Mouse (Mus musculus) CH12.LX (cell line): ENCODE data around the gene Gnb1l. TPM values are rescaled to one million over a fixed set of nuclear protein-coding genes. Genes with fewer than 3 reads are reported as not detected.

Experiments used
- DNase-seq: peaks from one replicate; pipeline ENCODE4 v3.0.0-alpha.2; 2013; ENCODE audit errors: extremely low read depth
- H3K27ac ChIP-seq: 2 replicates; pipeline ENCODE4 v1.5.1; 2012; ENCODE audit warnings: low read depth, mild to moderate bottlenecking, control low read depth, moderate library complexity; ENCODE audit not compliant: insufficient read depth
- H3K27me3 ChIP-seq: replicated peaks from 2 replicates; pipeline ENCODE3; 2012; ENCODE audit warnings: inconsistent platforms
- H3K36me3 ChIP-seq, 2 experiments: replicated peaks in 1 of 2; 2 replicates each; pipeline versions ENCODE3 to v1.6.1; 2012; ENCODE audit warnings: inconsistent platforms in 1 of 2, low read length in 1 of 2, mild to moderate bottlenecking in 1 of 2, mixed read lengths in 1 of 2, moderate library complexity in 1 of 2; ENCODE audit not compliant: control insufficient read depth in 1 of 2, insufficient read depth in 1 of 2
- H3K4me1 ChIP-seq, 2 experiments: 2 replicates each; pipeline ENCODE4 v1.6.1; 2012; ENCODE audit warnings: inconsistent platforms in 1 of 2, moderate library complexity in 1 of 2; ENCODE audit not compliant: insufficient read depth in 2 of 2, control insufficient read depth in 1 of 2
- H3K4me2 ChIP-seq: 2 replicates; pipeline ENCODE4 v1.6.1; 2012; ENCODE audit warnings: low read depth, mild to moderate bottlenecking, control low read depth; ENCODE audit not compliant: poor library complexity, insufficient read depth, severe bottlenecking
- H3K4me3 ChIP-seq, 3 experiments: fragments of 150-350 bp in 1 of 3; sonication (generic) in 1 of 3; replicated peaks in 1 of 3; 2 replicates each; pipeline versions ENCODE3 to v1.5.1; 2011 to 2012; ENCODE audit warnings: low read depth in 2 of 3, low read length in 2 of 3, mild to moderate bottlenecking in 2 of 3, moderate library complexity in 2 of 3, control low read depth in 1 of 3, improper control_type of control experiment in 1 of 3, inconsistent platforms in 1 of 3, mixed read lengths in 1 of 3; ENCODE audit not compliant: poor library complexity in 1 of 3
- H3K79me2 ChIP-seq: replicated peaks from 2 replicates; pipeline ENCODE4 v1.6.1; 2012; ENCODE audit warnings: mild to moderate bottlenecking, moderate library complexity; ENCODE audit not compliant: control insufficient read depth, poor library complexity, insufficient read depth, severe bottlenecking; ENCODE audit errors: extremely low read depth
- H3K9ac ChIP-seq: 2 replicates; pipeline ENCODE4 v1.6.1; 2012; ENCODE audit warnings: low read depth, mild to moderate bottlenecking, control low read depth, moderate library complexity; ENCODE audit not compliant: insufficient read depth
- H3K9me3 ChIP-seq: replicated peaks from 2 replicates; pipeline ENCODE3; 2012; ENCODE audit warnings: low read length, inconsistent platforms, mixed read lengths
- BHLHE40 ChIP-seq: IDR thresholded peaks from 2 replicates; pipeline ENCODE4 v1.6.1; 2011; ENCODE audit warnings: mild to moderate bottlenecking, low read depth, low read length, improper control_type of control experiment
- CHD1 ChIP-seq: IDR thresholded peaks from 2 replicates; pipeline ENCODE4 v1.6.1; 2012; ENCODE audit warnings: low read depth, low read length, improper control_type of control experiment, inconsistent platforms
- CTCF ChIP-seq, 2 experiments: IDR thresholded peaks in 1 of 2; conservative IDR thresholded peaks in 1 of 2; 2 replicates each; pipeline ENCODE4 v1.5.1; 2011 to 2012; ENCODE audit warnings: low read depth in 2 of 2, low read length in 2 of 2, improper control_type of control experiment in 1 of 2, inconsistent platforms in 1 of 2, mild to moderate bottlenecking in 1 of 2, moderate library complexity in 1 of 2
- E2F4 ChIP-seq: IDR thresholded peaks from 2 replicates; pipeline ENCODE4 v1.6.1; 2011; ENCODE audit warnings: low read depth, low read length, improper control_type of control experiment; ENCODE audit not compliant: insufficient replicate concordance
- ELF1 ChIP-seq: IDR thresholded peaks from 2 replicates; pipeline ENCODE4 v1.6.1; 2014; ENCODE audit warnings: low read depth, mild to moderate bottlenecking, inconsistent platforms, low read length, improper control_type of control experiment
- ETS1 ChIP-seq: conservative IDR thresholded peaks from 2 replicates; pipeline ENCODE4 v1.6.1; 2012; ENCODE audit warnings: low read depth, mild to moderate bottlenecking, inconsistent platforms, low read length, improper control_type of control experiment, moderate library complexity
- HCFC1 ChIP-seq: IDR thresholded peaks from 2 replicates; pipeline ENCODE4 v1.6.1; 2012; ENCODE audit warnings: low read depth, mild to moderate bottlenecking, inconsistent platforms, low read length, improper control_type of control experiment
- JUN ChIP-seq: IDR thresholded peaks from 2 replicates; pipeline ENCODE4 v1.6.1; 2011; ENCODE audit warnings: low read depth, mild to moderate bottlenecking, low read length, improper control_type of control experiment, moderate library complexity; ENCODE audit not compliant: insufficient read depth
- MAFK ChIP-seq: IDR thresholded peaks from 2 replicates; pipeline ENCODE4 v1.6.1; 2011; ENCODE audit warnings: low read length, improper control_type of control experiment; ENCODE audit not compliant: insufficient replicate concordance
- NELFE ChIP-seq: IDR thresholded peaks from 2 replicates; pipeline ENCODE4 v1.6.1; 2011; ENCODE audit warnings: low read depth, low read length, improper control_type of control experiment
- NRF1 ChIP-seq: IDR thresholded peaks from 2 replicates; pipeline ENCODE4 v1.6.1; 2014; ENCODE audit warnings: low read depth, mild to moderate bottlenecking, inconsistent platforms, low read length, improper control_type of control experiment, moderate library complexity
- POLR2AphosphoS2 ChIP-seq: IDR thresholded peaks from 2 replicates; pipeline ENCODE4 v1.6.1; 2011; ENCODE audit warnings: low read depth, low read length, improper control_type of control experiment
- RAD21 ChIP-seq: IDR thresholded peaks from 2 replicates; pipeline ENCODE4 v1.6.1; 2011; ENCODE audit warnings: low read depth, mild to moderate bottlenecking, low read length, improper control_type of control experiment, moderate library complexity
- RCOR1 ChIP-seq: conservative IDR thresholded peaks from 2 replicates; pipeline ENCODE4 v1.6.1; 2012; ENCODE audit warnings: low read depth, mild to moderate bottlenecking, inconsistent platforms, low read length, improper control_type of control experiment
- SMC3 ChIP-seq: IDR thresholded peaks from 2 replicates; pipeline ENCODE4 v1.6.1; 2011; ENCODE audit warnings: low read depth, low read length, improper control_type of control experiment
- TBP ChIP-seq: conservative IDR thresholded peaks from 2 replicates; pipeline ENCODE4 v1.6.1; 2011; ENCODE audit warnings: low read depth, low read length, improper control_type of control experiment
- TCF12 ChIP-seq: IDR thresholded peaks from 2 replicates; pipeline ENCODE4 v1.6.1; 2014; ENCODE audit warnings: low read depth, mild to moderate bottlenecking, inconsistent platforms, low read length, improper control_type of control experiment
- USF2 ChIP-seq: conservative IDR thresholded peaks from 2 replicates; pipeline ENCODE4 v1.6.1; 2011; ENCODE audit warnings: low read depth, low read length, improper control_type of control experiment
- ZC3H11A ChIP-seq: IDR thresholded peaks from 2 replicates; pipeline ENCODE4 v1.6.1; 2012; ENCODE audit warnings: low read depth, mild to moderate bottlenecking, inconsistent platforms, low read length, improper control_type of control experiment
- ZMIZ1 ChIP-seq: IDR thresholded peaks from 2 replicates; pipeline ENCODE4 v1.6.1; 2012; ENCODE audit warnings: low read depth, mild to moderate bottlenecking, inconsistent platforms, low read length, improper control_type of control experiment
- dilution Hi-C: fragments of 300-500 bp; cut with MboI; formaldehyde crosslinking; loops from 2 replicates; pipeline ENCODE4 v1.14.3; 2020; ENCODE audit warnings: low sequenced_read_pairs; ENCODE audit not compliant: extremely low pct_unique_long_range_greater_than_20kb, extremely low pct_ligation_motif_present
- in situ Hi-C: fragments of 300-500 bp; cut with MboI; formaldehyde crosslinking; loops from 3 replicates; pipeline ENCODE4 v1.14.3; 2019; ENCODE audit warnings: low sequenced_read_pairs, low pct_ligation_motif_present, low pct_unique_long_range_greater_than_20kb, mixed read lengths
- polyA plus RNA-seq: library from polyadenylated mRNA; unstranded; fragments of >175 nt; gene quantifications from 2 replicates; pipeline ENCODE4 v1.2.1, GENCODE M21; 2012; ENCODE audit warnings: low read depth; ENCODE audit not compliant: insufficient read length
- total RNA-seq, 2 experiments: library from RNA; depleted of rRNA; stranded (reverse); fragments of 300-350 nt in 1 of 2; fragments of >200 nt in 1 of 2; gene quantifications; 2 replicates each; pipeline ENCODE4 v1.2.3; 2012 to 2014

Gnb1l gene
- total and polyA plus RNA-seq, 3 experiments: 15.9 to 25.5 (median 21.5) TPM

DNA sequence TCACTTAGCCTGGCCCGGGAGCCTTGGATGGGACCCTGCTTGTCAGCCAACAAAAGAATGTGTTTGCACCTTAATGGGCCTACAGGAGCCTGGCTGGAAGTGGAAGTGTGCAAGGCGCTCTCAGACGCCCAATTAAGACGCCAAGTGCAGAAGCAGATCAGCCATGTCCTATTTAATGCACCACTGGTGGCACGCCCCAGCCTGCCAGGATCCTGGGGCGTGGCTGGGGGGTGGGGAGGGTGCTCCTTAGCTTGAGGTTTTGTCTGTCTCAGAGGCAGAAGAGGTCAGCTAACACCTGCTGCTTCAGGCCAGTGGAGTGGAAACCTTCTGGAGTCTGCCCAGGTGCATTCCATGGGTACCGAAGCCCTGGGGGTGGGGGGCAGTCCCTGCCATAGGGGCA, 18.8 kb upstream of the Gnb1l start:
- peaks cover 9 to 64% of the 10 kb centered on the region in 2 experiments for H3K36me3 ChIP-seq
- TF ChIP-seq HCFC1: no peak
- TF ChIP-seq RCOR1: no peak
- no peak for TF ChIP-seq E2F4
- TF ChIP-seq BHLHE40: peak; percentile 18; the same call in 1 of the 2 replicates
- no peak for TF ChIP-seq NELFE
- no peak for TF ChIP-seq ZMIZ1
- peak; percentile 23; the same call in 1 of the 2 replicates for TF ChIP-seq TCF12
- in situ Hi-C loops: no loop called here

DNA sequence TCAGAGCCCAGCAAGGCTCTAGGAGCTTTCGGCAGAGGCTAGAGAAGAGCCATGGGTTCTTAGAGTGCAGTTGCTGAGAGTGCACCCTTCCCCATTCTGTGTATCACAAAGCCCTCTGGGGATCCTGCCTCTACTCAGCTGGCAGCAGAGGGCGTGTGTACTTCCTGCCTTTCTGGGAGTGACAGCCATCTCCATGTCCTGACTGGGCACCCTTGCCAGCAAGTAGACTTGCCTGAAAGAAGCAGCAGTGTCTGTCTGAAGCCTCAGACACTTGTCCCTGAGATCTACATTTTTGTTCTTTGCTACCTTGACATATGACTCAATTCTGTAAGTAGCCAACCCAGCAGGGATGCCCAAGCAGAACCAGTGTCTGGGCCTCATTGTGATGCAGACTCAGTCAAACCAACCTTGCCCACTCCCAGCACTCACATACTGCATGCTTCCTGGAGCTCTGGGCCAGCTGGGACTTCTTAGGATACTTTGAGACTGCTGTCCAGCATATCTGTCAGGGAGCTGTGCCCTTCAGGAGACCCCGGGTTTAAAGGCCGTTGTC, 17.5 kb upstream of the Gnb1l start:
- H3K4me3 ChIP-seq: no peak overlapping the region
- in situ Hi-C loops: no loop called here
- H3K4me1 ChIP-seq: peaks cover 0 to 31% of the 10 kb centered on the region in 2 experiments; a peak in 2 of 4 replicates
- TF ChIP-seq SMC3: peak; percentile 20
- TF ChIP-seq CTCF (conservative IDR thresholded peaks at IDR 0.05 in 1 of 2, IDR thresholded peaks at IDR 0.05 in 1 of 2; ENCODE audit: low read depth in 2 of 2, low read length in 2 of 2): peak in 1 of 2 experiments; percentile 35; a peak in 2 of 4 replicates
- no peak for TF ChIP-seq E2F4
- H3K9me3 ChIP-seq: no peaks in the 10 kb centered on the region
- peak; percentile 37 for DNase-seq
- no peaks in the 10 kb centered on the region for H3K79me2 ChIP-seq
- no peaks in the 10 kb centered on the region for H3K27me3 ChIP-seq
- H3K4me2 ChIP-seq: no peak overlapping the region
- peaks cover 9 to 53% of the 10 kb centered on the region in 2 experiments for H3K36me3 ChIP-seq
- dilution Hi-C loops: no loop called here
- H3K9ac ChIP-seq: no peak overlapping the region
- no peak overlapping the region for H3K27ac ChIP-seq

More for the DNA sequence above, 18.8 kb upstream of the Gnb1l start:
- dilution Hi-C loops: no loop called here
- H3K4me1 ChIP-seq: peaks cover 0 to 31% of the 10 kb centered on the region in 2 experiments; a peak in 2 of 4 replicates
- no peaks in the 10 kb centered on the region for H3K9me3 ChIP-seq
- H3K4me2 ChIP-seq: no peak overlapping the region
- no peak overlapping the region for H3K4me3 ChIP-seq
- no peaks in the 10 kb centered on the region for H3K27me3 ChIP-seq
- H3K9ac ChIP-seq: no peak overlapping the region
- peak; percentile 58 for DNase-seq
- no peak overlapping the region for H3K27ac ChIP-seq
- H3K79me2 ChIP-seq: no peaks in the 10 kb centered on the region

DNA sequence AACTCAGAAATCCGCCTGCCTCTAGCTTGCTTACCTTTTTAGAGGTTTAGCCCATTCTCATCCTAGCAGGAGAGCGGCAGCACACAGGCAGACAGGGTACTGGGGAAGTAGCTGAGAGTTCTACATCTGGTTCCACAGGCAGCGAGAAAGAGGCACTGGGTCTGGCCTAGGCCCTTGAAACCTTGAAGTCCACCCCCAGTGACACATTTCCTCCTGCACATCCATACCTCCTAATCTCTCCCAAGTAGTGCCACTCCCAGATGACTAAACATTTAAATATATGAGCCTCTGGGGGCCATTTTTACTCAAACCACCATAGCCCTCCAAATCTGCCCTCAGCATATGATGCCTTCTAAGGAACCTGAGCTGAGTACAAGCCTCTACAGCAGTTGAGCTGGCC, 16.1 kb upstream of the Gnb1l start:
- no peak overlapping the region for H3K4me2 ChIP-seq
- dilution Hi-C loops (no loop called here), in situ Hi-C loops (no loop called here)
- no peak overlapping the region for H3K4me3 ChIP-seq
- peaks cover 4% of the 10 kb centered on the region for H3K9me3 ChIP-seq
- DNase-seq: no peak
- H3K27me3 ChIP-seq: no peaks in the 10 kb centered on the region
- TF ChIP-seq CTCF (conservative IDR thresholded peaks at IDR 0.05 in 1 of 2, IDR thresholded peaks at IDR 0.05 in 1 of 2; ENCODE audit: low read depth in 2 of 2, low read length in 2 of 2) (no peak), HCFC1 (no peak), USF2 (no peak), E2F4 (no peak), JUN (no peak), ELF1 (no peak), RCOR1 (no peak), NRF1 (no peak), MAFK (no peak), ETS1 (no peak), CHD1 (no peak), RAD21 (no peak), TBP (no peak), ZC3H11A (no peak), SMC3 (no peak), POLR2AphosphoS2 (no peak)
- peaks cover 8 to 44% of the 10 kb centered on the region in 2 experiments for H3K36me3 ChIP-seq
- no peak overlapping the region for H3K27ac ChIP-seq
- peaks cover 0 to 31% of the 10 kb centered on the region in 2 experiments; a peak in 2 of 4 replicates for H3K4me1 ChIP-seq
- no peaks in the 10 kb centered on the region for H3K79me2 ChIP-seq
- no peak overlapping the region for H3K9ac ChIP-seq
